ENCODE assay signal across 8 mouse cellular contexts in the genomic region with DNA sequence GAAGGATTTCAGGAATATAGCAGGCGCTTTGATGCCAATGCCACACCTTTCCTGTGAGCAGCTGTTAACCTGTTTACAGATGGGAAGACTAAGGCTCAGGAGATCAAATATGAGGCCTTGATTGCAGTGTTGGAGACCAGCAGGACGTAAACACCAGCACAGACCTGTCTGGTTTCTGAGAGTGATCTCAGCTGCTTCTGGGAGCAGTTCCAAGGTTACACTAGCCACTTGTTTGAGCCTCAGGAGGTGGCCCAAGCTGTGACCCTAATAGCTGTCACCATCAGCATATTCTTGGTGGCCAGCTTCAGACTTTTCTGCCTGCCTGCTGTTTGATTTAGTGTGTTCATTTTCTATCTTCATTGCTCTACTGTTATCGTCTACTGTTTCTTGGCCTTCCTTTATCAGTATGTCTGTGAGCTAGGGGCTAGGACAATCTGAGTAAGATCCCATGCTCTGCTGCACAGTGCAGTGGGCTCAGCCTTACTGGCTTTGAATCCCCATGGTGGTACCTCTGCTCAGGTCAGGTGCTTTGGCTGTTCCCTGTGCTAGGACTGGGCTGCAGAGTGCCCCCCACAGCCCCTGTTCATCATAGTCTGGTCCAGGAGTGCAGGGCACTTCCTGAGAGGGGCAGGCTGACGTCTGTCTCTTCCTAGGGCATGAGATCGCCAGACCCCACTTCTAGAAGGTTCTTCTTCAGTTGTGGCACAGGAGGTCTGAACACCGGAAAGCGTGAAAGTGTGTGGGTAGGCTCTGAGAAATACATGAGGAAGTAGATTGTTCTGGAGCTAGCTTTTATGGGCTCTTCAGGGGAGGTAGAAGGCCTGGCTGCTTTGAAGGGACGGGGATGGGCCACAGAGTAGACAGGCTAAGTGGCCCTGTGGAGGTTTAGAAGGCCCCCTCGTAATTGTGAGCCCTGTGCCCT. TPM values are rescaled to one million over a fixed set of nuclear protein-coding genes. Genes with fewer than 3 reads are reported as not detected.
DNase-seq lines count a peak whose midpoint lies in the region; ATAC-seq and TF ChIP-seq lines count a peak whose summit lies in the region.

No protein-coding gene starts in this region.

- H3K4me2 ChIP-seq in forebrain, embryonic 13.5 days: no peak overlapping the region

- no peaks in the 10 kb centered on the region for H3K9me3 ChIP-seq in forebrain, embryonic 13.5 days (replicated peaks)

- H3K27me3 ChIP-seq in thymus, adult 2 months (ENCODE audit: control insufficient read depth, insufficient read depth, low read length): no peaks in the 10 kb centered on the region
- no peaks in the 10 kb centered on the region for H3K27me3 ChIP-seq in forebrain, embryonic 13.5 days

- no peaks in the 10 kb centered on the region for H3K36me3 ChIP-seq in thymus, adult 2 months (ENCODE audit: control insufficient read depth, insufficient read depth, low read length)
- H3K36me3 ChIP-seq in forebrain, embryonic 13.5 days (ENCODE audit: poor library complexity, severe bottlenecking): peaks cover 25% of the 10 kb centered on the region

- DNase-seq in heart, adult 18-20 months: peak; percentile 42 to 47
- no peak for DNase-seq in heart, adult 8-10 months (ENCODE audit: low spot score)
- peak; percentile 16 for DNase-seq in thymus, adult 2 months
- DNase-seq in thymus, adult 18-20 months: no peak
- peak; percentile 42 for DNase-seq in kidney, postnatal 10 days
- no peak for DNase-seq in embryo, embryonic 11 days
- no peak for DNase-seq in adrenal gland, postnatal 14 days

- 29% methylated on average over 9 of the region's 9 CpGs for WGBS in thymus, adult 2 months
- WGBS in forebrain, embryonic 13.5 days: 86% methylated on average over 9 of the region's 9 CpGs

- TF ChIP-seq POLR2A in thymus, adult 2 months (IDR thresholded peaks at IDR 0.05; ENCODE audit: control insufficient read depth, extremely low read depth, insufficient read depth, low read length, poor library complexity): no peak

- H3K9ac ChIP-seq in forebrain, embryonic 13.5 days: no peak overlapping the region

- peaks cover 12% of the 10 kb centered on the region for H3K4me1 ChIP-seq in thymus, adult 2 months (replicated peaks; ENCODE audit: control insufficient read depth, insufficient read depth, low read length)
- peaks cover 15% of the 10 kb centered on the region for H3K4me1 ChIP-seq in forebrain, embryonic 13.5 days

- H3K4me3 ChIP-seq in thymus, adult 2 months (ENCODE audit: control insufficient read depth, insufficient read depth, low read length): no peak overlapping the region
- no peak overlapping the region for H3K4me3 ChIP-seq in forebrain, embryonic 13.5 days

- no peak for TF ChIP-seq CTCF in thymus, adult 2 months (IDR thresholded peaks at IDR 0.05; ENCODE audit: borderline replicate concordance, control insufficient read depth, extremely low read depth, insufficient read depth, low read length, poor library complexity)

- ATAC-seq in forebrain, embryonic 13.5 days: no peak

- H3K27ac ChIP-seq in thymus, adult 2 months (ENCODE audit: control insufficient read depth, insufficient read depth, low read length): peak overlapping the region; percentile 54; the same call in 1 of the 2 replicates
- no peak overlapping the region for H3K27ac ChIP-seq in forebrain, embryonic 13.5 days

RNA-seq across cellular contexts. Expression of a gene that starts 6.4 kb away (rescaled TPM):
- total RNA-seq in heart, adult 18-20 months (2021): 100 to 1,000 TPM; 523 to 589 TPM
- total RNA-seq in heart, adult 8-10 months (2022): 100 to 1,000 TPM; 478 to 547 (median 493) TPM
- 59.5 and 61.2 TPM in 2 replicates for polyA plus RNA-seq in thymus, adult 2 months (2012; rRNA removed)
- 141 and 146 TPM in 2 replicates for polyA plus RNA-seq in forebrain, embryonic 13.5 days (2015; fragmentation: Nextera tagmentation; extraction: Ambion mirVana)
- 777 and 832 TPM in 2 replicates for total RNA-seq in adrenal gland, postnatal 14 days (2021)

RNA-seq across cellular contexts. Expression of a gene that starts 33.1 kb away (rescaled TPM):
- under 1 TPM; 0.05 to 0.51 TPM for total RNA-seq in heart, adult 18-20 months (2021)
- under 1 TPM; 0.03 to 0.14 (median 0.08) TPM for total RNA-seq in heart, adult 8-10 months (2022)
- polyA plus RNA-seq in thymus, adult 2 months (2012; rRNA removed): 0.09 and 0.11 TPM in 2 replicates
- 0.17 and 0.23 TPM in 2 replicates for polyA plus RNA-seq in forebrain, embryonic 13.5 days (2015; fragmentation: Nextera tagmentation; extraction: Ambion mirVana)
- 0.07 and 0.08 TPM in 2 replicates for total RNA-seq in adrenal gland, postnatal 14 days (2021)

Comparison
In these comparisons a context has a peak if more than half of its experiments do, and no peak if none do; other contexts are left out.
1. DNase-seq: peak in heart, adult 18-20 months (2 of 2), thymus, adult 2 months (single experiment) and kidney, postnatal 10 days (single experiment); none in heart, adult 8-10 months (single experiment), thymus, adult 18-20 months (0 of 2), embryo, embryonic 11 days (single experiment) and adrenal gland, postnatal 14 days (single experiment).